In the genomic region with DNA sequence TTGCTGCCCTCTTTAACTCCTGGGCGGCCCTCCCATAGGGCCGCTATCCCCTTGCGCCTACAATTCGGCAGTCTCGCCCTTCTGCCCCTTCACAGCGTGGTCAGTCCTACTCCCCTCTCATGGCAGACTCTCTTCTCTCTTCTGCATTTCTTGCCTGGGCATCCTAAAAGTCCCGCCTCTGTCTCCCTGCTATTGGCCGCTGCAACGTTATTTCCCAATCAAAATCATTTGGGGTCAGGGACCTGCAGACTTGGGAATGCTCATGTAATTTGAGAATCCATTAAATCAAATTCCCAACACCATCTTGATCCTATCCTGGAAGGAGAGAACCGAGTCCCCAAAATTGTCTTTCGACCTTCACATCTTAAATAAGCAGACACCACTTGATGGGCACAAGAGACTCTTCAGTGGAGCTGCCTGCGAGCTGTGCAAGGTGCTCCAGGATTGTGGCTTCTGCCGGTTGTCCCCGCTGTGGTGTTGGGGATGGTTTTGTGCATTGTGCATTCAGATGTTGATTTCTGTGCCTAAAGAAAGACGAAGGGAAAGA, we compare ENCODE assay signal across 28 mouse cellular contexts. TPM values are rescaled to one million over a fixed set of nuclear protein-coding genes. Genes with fewer than 3 reads are reported as not detected.
A peak's percentile ranks its signal among the peaks of the same experiment; 100 is the strongest.
DNase-seq lines count a peak whose midpoint lies in the region; TF ChIP-seq lines count a peak whose summit lies in the region.
"Had no signal": no experiment of that assay in that cellular context is flagged by ENCODE, and none has a peak within 500 bp of the region (broad histone marks: within the 10 kb centered on the region; RNA-seq: fewer than 3 reads in every experiment).

No protein-coding gene starts in this region.

- H3K36me3 ChIP-seq in heart, embryonic 10.5 days, result no peaks in the 10 kb centered on the region
- no peaks in the 10 kb centered on the region for H3K36me3 ChIP-seq in testis, adult 2 months (ENCODE audit: control insufficient read depth, insufficient read depth, low read length)
- 0 out of 2 replicates have a peak, but pooled peaks cover 2% of the 10 kb centered on the region for H3K36me3 ChIP-seq in ES-E14 (ENCODE audit: control insufficient read depth, insufficient read depth, low read length, poor library complexity, severe bottlenecking)
- H3K36me3 ChIP-seq: embryonic facial prominence, embryonic 10.5 days; embryonic facial prominence, embryonic 12.5 days; forebrain, embryonic 10.5 days; forebrain, embryonic 12.5 days had no signal

- DNase-seq in heart, embryonic 10.5 days (ENCODE audit: low spot score), result peak; percentile 64
- no peak for DNase-seq in heart, postnatal 36 days
- DNase-seq in testis, postnatal 14 days (ENCODE audit: low spot score), result no peak
- DNase-seq in ES-E14 (ENCODE audit: low read depth, low spot score) (no peak), ZHBTc4 (ENCODE audit: low read depth, low spot score) (peak; percentile 60)
- no peak for DNase-seq in left cerebral cortex, adult 8-10 months (ENCODE audit: low spot score in 2 of 2)
- no peak for DNase-seq in cerebellum, postnatal 25 days
- DNase-seq: adrenal gland, adult 2 months; adrenal gland, postnatal 10 days; adrenal gland, postnatal 25 days; B cell, adult 2 months; cerebellum, adult 11 months; cerebellum, adult 18-20 months; cerebellum, adult 8-10 months; cerebellum, adult 9-11 months; cerebellum, postnatal 14 days had no signal

- H3K27me3 ChIP-seq in heart, embryonic 10.5 days (ENCODE audit: insufficient read depth, poor library complexity, severe bottlenecking), result no peaks in the 10 kb centered on the region
- no peaks in the 10 kb centered on the region for H3K27me3 ChIP-seq in testis, adult 2 months (ENCODE audit: control insufficient read depth, insufficient read depth, low read length)
- H3K27me3 ChIP-seq: CH12.LX; embryonic facial prominence, embryonic 12.5 days; forebrain, embryonic 12.5 days had no signal

- H3K9ac ChIP-seq in ES-E14 (ENCODE audit: insufficient read depth, low read depth, low read length, poor library complexity, severe bottlenecking), result peak overlapping the region; percentile 46; the same call in 1 of the 2 replicates
- H3K9ac ChIP-seq: embryonic facial prominence, embryonic 12.5 days; forebrain, embryonic 12.5 days had no signal

- no peak overlapping the region for H3K4me3 ChIP-seq in heart, embryonic 10.5 days
- peak overlapping the region; percentile 18 for H3K4me3 ChIP-seq in testis, adult 2 months (ENCODE audit: control insufficient read depth, low read depth, low read length)
- H3K4me3 ChIP-seq in ES-E14 (ENCODE audit: insufficient read depth in 1 of 2, low read depth in 1 of 2, low read length in 2 of 2, poor library complexity in 1 of 2, severe bottlenecking in 1 of 2), result peak overlapping the region in 1 of 2 experiments; percentile 45; a peak in 1 of 4 replicates
- H3K4me3 ChIP-seq: embryonic facial prominence, embryonic 10.5 days; embryonic facial prominence, embryonic 12.5 days; erythroblast, embryonic 14.5 days; forebrain, embryonic 10.5 days; forebrain, embryonic 12.5 days had no signal

- TF ChIP-seq POLR2A in testis, adult 2 months (IDR thresholded peaks at IDR 0.05; ENCODE audit: control insufficient read depth, low read depth, low read length), result no peak

- peaks cover 12% of the 10 kb centered on the region; the same call in 1 of the 2 replicates for H3K4me1 ChIP-seq in heart, embryonic 10.5 days
- peaks cover 9% of the 10 kb centered on the region for H3K4me1 ChIP-seq in testis, adult 2 months (ENCODE audit: control insufficient read depth, insufficient read depth, low read length)
- peaks cover 0 to 3% of the 10 kb centered on the region in 2 experiments; a peak in 1 of 4 replicates for H3K4me1 ChIP-seq in ES-E14 (ENCODE audit: control insufficient read depth in 2 of 2, insufficient read depth in 2 of 2, low read length in 2 of 2, poor library complexity in 1 of 2)

- WGBS in heart, embryonic 10.5 days, result 86% methylated on average over 15 of the region's 15 CpGs

- intact Hi-C loops in heart, postnatal 36 days (cut with DNase I), result loop anchor here (2.0 kb wide), 1 partner anchor 16 kb away; no protein-coding TSS in a partner anchor

- peaks cover 2% of the 10 kb centered on the region; the same call in 1 of the 2 replicates for H3K9me3 ChIP-seq in heart, embryonic 10.5 days
- peaks cover 15% of the 10 kb centered on the region for H3K9me3 ChIP-seq in ES-E14 (ENCODE audit: control insufficient read depth, insufficient read depth, low read depth, low read length)
- H3K9me3 ChIP-seq: embryonic facial prominence, embryonic 12.5 days had no signal

- H3K27ac ChIP-seq in heart, embryonic 10.5 days, result no peak overlapping the region
- no peak overlapping the region for H3K27ac ChIP-seq in testis, adult 2 months (ENCODE audit: control insufficient read depth, insufficient read depth, low read depth, low read length)
- H3K27ac ChIP-seq in ES-E14 (ENCODE audit: insufficient read depth, low read depth, low read length, poor library complexity, severe bottlenecking), result no peak overlapping the region
- H3K27ac ChIP-seq: embryonic facial prominence, embryonic 10.5 days; embryonic facial prominence, embryonic 12.5 days; forebrain, embryonic 10.5 days; forebrain, embryonic 12.5 days had no signal

- no peak for TF ChIP-seq CTCF in testis, adult 2 months (IDR thresholded peaks at IDR 0.05; ENCODE audit: control insufficient read depth, insufficient read depth, insufficient replicate concordance, low read depth, low read length)

- in situ Hi-C loops in ES-E14 (cut with MboI; ENCODE audit: low sequenced_read_pairs in 2 of 2, unreplicated experiment in 2 of 2), result no loop called here

TF ChIP-seq in ES-E14, 5 proteins besides CTCF, POLR2A, EP300 and RAD21:
- TF ChIP-seq HCFC1 (IDR thresholded peaks at IDR 0.05; ENCODE audit: borderline replicate concordance, insufficient read depth, low read length) (no peak), ZC3H11A (IDR thresholded peaks at IDR 0.05; ENCODE audit: borderline replicate concordance, low read depth, low read length) (no peak), ZNF384 (IDR thresholded peaks at IDR 0.05; ENCODE audit: low read depth, low read length) (no peak), MAFK (IDR thresholded peaks at IDR 0.05; ENCODE audit: insufficient read depth, low read depth, low read length) (no peak), CHD2 (IDR thresholded peaks at IDR 0.05; ENCODE audit: low read depth, low read length) (no peak)

RNA-seq across cellular contexts. Expression of a gene that starts 54.9 kb away (rescaled TPM):
- not detected in 2 replicates for polyA plus RNA-seq in heart, embryonic 10.5 days (2016; fragmentation: Nextera tagmentation; extraction: Ambion mirVana)
- total RNA-seq in heart, postnatal 36 days (2021), result not detected
- polyA plus RNA-seq in testis, adult 2 months (2012; rRNA removed), result 0.09 and 0.43 TPM in 2 replicates
- total RNA-seq in ES-E14 (2012; rRNA removed), result not detected in 2 replicates
- total RNA-seq in left cerebral cortex, adult 8-10 months (2022), result not detected
- total RNA-seq: adrenal gland, postnatal 25 days; CH12.LX; MEL had no signal
- polyA plus RNA-seq: brain, embryonic 14.5 days; embryonic facial prominence, embryonic 10.5 days; embryonic facial prominence, embryonic 12.5 days; erythroblast, embryonic 14.5 days; forebrain, embryonic 10.5 days; forebrain, embryonic 12.5 days; forebrain, embryonic 14.5 days; forebrain, embryonic 16.5 days; frontal cortex, adult 2 months had no signal

Comparison
In these comparisons a context has a peak if more than half of its experiments do, and no peak if none do; other contexts are left out.
1. DNase-seq: peak in heart, embryonic 10.5 days (single experiment) and ZHBTc4 (single experiment); none in heart, postnatal 36 days (0 of 2), testis, postnatal 14 days (single experiment), ES-E14 (single experiment), left cerebral cortex, adult 8-10 months (0 of 2) and cerebellum, postnatal 25 days (0 of 2).